ENCODE assay signal across 8 mouse cellular contexts in genomic region chr3:38143147-38143883, GRCm38 (mm10).
DNase-seq lines count a peak whose midpoint lies in the region; ATAC-seq lines count a peak whose summit lies in the region.

No protein-coding gene starts in this region.

- H3K27me3 ChIP-seq in intestine, embryonic 15.5 days (replicated peaks): no peaks in the 10 kb centered on the region
- no peaks in the 10 kb centered on the region for H3K27me3 ChIP-seq in megakaryocyte, embryonic 14.5 days (replicated peaks)
- H3K27me3 ChIP-seq in splenic B cell, adult 2 months (ENCODE audit: control insufficient read depth, insufficient read depth, low read length, poor library complexity, severe bottlenecking): no peaks in the 10 kb centered on the region

- 66% methylated on average over 11 of the region's 11 CpGs for WGBS in intestine, embryonic 15.5 days

- no peaks in the 10 kb centered on the region for H3K9me3 ChIP-seq in intestine, embryonic 15.5 days
- H3K9me3 ChIP-seq in megakaryocyte, embryonic 14.5 days: no peaks in the 10 kb centered on the region

- peak; percentile 15; the same call in 1 of the 2 replicates for ATAC-seq in intestine, embryonic 15.5 days

- H3K36me3 ChIP-seq in intestine, embryonic 15.5 days: no peaks in the 10 kb centered on the region
- H3K36me3 ChIP-seq in megakaryocyte, embryonic 14.5 days (replicated peaks; ENCODE audit: low read length): no peaks in the 10 kb centered on the region
- H3K36me3 ChIP-seq in splenic B cell, adult 2 months (ENCODE audit: control insufficient read depth, insufficient read depth, low read length, poor library complexity, severe bottlenecking): no peaks in the 10 kb centered on the region

- DNase-seq in embryo, embryonic 11 days: peak; percentile 45
- DNase-seq in embryo, embryonic 9.5 days (ENCODE audit: extremely low spot score): no peak
- peak; percentile 83 to 85 for DNase-seq in cerebellum, postnatal 14 days
- peak; percentile 96 for DNase-seq in heart, adult 11 months
- peak; percentile 26 to 33 for DNase-seq in left cerebral cortex, adult 18-20 months (ENCODE audit: low spot score in 2 of 2)
- DNase-seq in splenic B cell, adult 2 months (ENCODE audit: low read depth, low spot score): peak; percentile 56

- H3K4me1 ChIP-seq in intestine, embryonic 15.5 days (replicated peaks): no peaks in the 10 kb centered on the region
- peaks cover 70% of the 10 kb centered on the region for H3K4me1 ChIP-seq in megakaryocyte, embryonic 14.5 days

- no peak overlapping the region for H3K4me3 ChIP-seq in intestine, embryonic 15.5 days (replicated peaks)
- H3K4me3 ChIP-seq in megakaryocyte, embryonic 14.5 days (replicated peaks): peak overlapping the region; percentile 29

- H3K27ac ChIP-seq in intestine, embryonic 15.5 days: no peak overlapping the region

- no peak overlapping the region for H3K9ac ChIP-seq in intestine, embryonic 15.5 days

- H3K4me2 ChIP-seq in intestine, embryonic 15.5 days (replicated peaks): no peak overlapping the region
